In the genomic region with DNA sequence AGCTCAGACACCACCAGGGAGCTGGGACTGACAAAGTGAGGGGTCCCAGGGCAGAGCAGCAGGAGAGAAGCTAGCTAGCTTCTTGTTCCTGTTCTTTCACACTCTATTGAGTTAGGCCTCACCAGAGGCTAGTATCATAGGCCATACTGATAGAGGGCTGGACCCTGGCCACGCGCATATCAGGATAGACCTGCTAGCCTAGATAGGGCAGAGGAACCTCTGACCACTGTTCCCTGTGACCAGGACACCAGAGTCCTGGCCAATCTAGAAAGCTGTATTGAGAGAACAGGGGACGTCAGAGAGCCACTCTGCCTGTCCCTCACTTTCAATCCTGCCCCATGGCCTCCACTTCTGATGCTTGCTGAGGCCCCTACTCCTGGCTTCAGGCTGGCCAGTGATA, we compare ENCODE assay signal across 25 mouse cellular contexts. TPM values are rescaled to one million over a fixed set of nuclear protein-coding genes. Genes with fewer than 3 reads are reported as not detected.
DNase-seq lines count a peak whose midpoint lies in the region; ATAC-seq lines count a peak whose summit lies in the region.
"Had no signal": no experiment of that assay in that cellular context is flagged by ENCODE, and none has a peak within 500 bp of the region (broad histone marks: within the 10 kb centered on the region; RNA-seq: fewer than 3 reads in every experiment).

No protein-coding gene starts in this region.

- H3K4me3 ChIP-seq in liver, embryonic 15.5 days (replicated peaks): no peak overlapping the region
- no peak overlapping the region for H3K4me3 ChIP-seq in kidney, embryonic 14.5 days (ENCODE audit: low read length)
- H3K4me3 ChIP-seq: heart, embryonic 13.5 days; hindbrain, embryonic 13.5 days; myocyte had no signal

- DNase-seq in spleen, postnatal 4 days (ENCODE audit: low spot score in 2 of 2): peak; percentile 50 to 70
- DNase-seq in spleen, postnatal 14 days (ENCODE audit: low spot score in 2 of 2): no peak
- DNase-seq in cerebellum, postnatal 14 days: no peak
- DNase-seq in adrenal gland, adult 8-10 months: no peak
- DNase-seq: cerebellum, adult 9-11 months had no signal

- H3K4me1 ChIP-seq in liver, embryonic 15.5 days (replicated peaks): peaks cover 80% of the 10 kb centered on the region
- H3K4me1 ChIP-seq in kidney, embryonic 14.5 days (ENCODE audit: control insufficient read depth, insufficient read depth, low read length): peaks cover 8% of the 10 kb centered on the region; the same call in 1 of the 2 replicates

- H3K27me3 ChIP-seq in liver, embryonic 15.5 days: peaks cover 13% of the 10 kb centered on the region; the same call in 1 of the 2 replicates
- H3K27me3 ChIP-seq in kidney, embryonic 14.5 days (ENCODE audit: control insufficient read depth, insufficient read depth, low read length): peaks cover 12% of the 10 kb centered on the region
- H3K27me3 ChIP-seq: Patski had no signal

- H3K9ac ChIP-seq in liver, embryonic 15.5 days: peak overlapping the region; percentile 32
- no peak overlapping the region for H3K9ac ChIP-seq in kidney, embryonic 14.5 days (ENCODE audit: low read depth, low read length)
- H3K9ac ChIP-seq: forebrain, postnatal 0 days; heart, embryonic 13.5 days; hindbrain, embryonic 13.5 days had no signal

- H3K27ac ChIP-seq in liver, embryonic 15.5 days (replicated peaks): peak overlapping the region; percentile 80
- no peak overlapping the region for H3K27ac ChIP-seq in kidney, embryonic 14.5 days (ENCODE audit: low read depth, low read length)
- H3K27ac ChIP-seq: heart, embryonic 13.5 days; hindbrain, embryonic 13.5 days; kidney, postnatal 0 days had no signal

- H3K9me3 ChIP-seq in liver, embryonic 15.5 days (replicated peaks): no peaks in the 10 kb centered on the region
- H3K9me3 ChIP-seq in kidney, embryonic 14.5 days (ENCODE audit: control insufficient read depth, low read length): no peaks in the 10 kb centered on the region
- H3K9me3 ChIP-seq: heart, embryonic 13.5 days; hindbrain, embryonic 13.5 days had no signal

- peak; percentile 13; the same call in 1 of the 2 replicates for ATAC-seq in erythroid progenitor cell, adult 5-6 weeks (replicated peaks; ENCODE audit: low FRiP score, poor library complexity, severe bottlenecking)
- peak; percentile 19 for ATAC-seq in liver, embryonic 15.5 days (ENCODE audit: insufficient read depth)
- ATAC-seq in kidney, embryonic 14.5 days (ENCODE audit: low FRiP score, low TSS enrichment): no peak
- ATAC-seq: inflammation-experienced regulatory T-cells, adult 6 months; Patski had no signal

- 45% methylated on average over 3 of the region's 3 CpGs for WGBS in liver, embryonic 15.5 days (ENCODE audit: insufficient replicate concordance)
- 88% methylated on average over 3 of the region's 3 CpGs for WGBS in kidney, embryonic 14.5 days

- H3K36me3 ChIP-seq in liver, embryonic 15.5 days (replicated peaks): peaks cover 16% of the 10 kb centered on the region
- peaks cover 11% of the 10 kb centered on the region; the same call in 1 of the 2 replicates for H3K36me3 ChIP-seq in kidney, embryonic 14.5 days (ENCODE audit: control insufficient read depth, insufficient read depth, low read length)

- peak overlapping the region; percentile 7 for H3K4me2 ChIP-seq in liver, embryonic 15.5 days
- H3K4me2 ChIP-seq in kidney, embryonic 14.5 days (replicated peaks; ENCODE audit: low read depth, low read length): no peak overlapping the region
- H3K4me2 ChIP-seq: heart, embryonic 13.5 days; hindbrain, embryonic 13.5 days had no signal

RNA-seq across cellular contexts. Expression of a gene that starts 1.7 kb away (rescaled TPM):
- total RNA-seq in erythroid progenitor cell, adult 5-6 weeks (2015; ENCODE audit: low replicate concordance): not detected in 2 replicates
- 0.13 TPM in 1 of 2 replicates, not detected in the other for total RNA-seq in erythroid progenitor cell, adult 5-6 weeks (2017; ENCODE audit: low replicate concordance)
- 0.68 and 1.2 TPM in 2 replicates for polyA plus RNA-seq in liver, embryonic 15.5 days (2015; fragmentation: Nextera tagmentation; extraction: Ambion mirVana)
- 3.7 and 4.9 TPM in 2 replicates for polyA plus RNA-seq in kidney, embryonic 14.5 days (2014; fragmentation: Nextera tagmentation; extraction: Ambion mirVana)
- total RNA-seq in adrenal gland, adult 8-10 months (2022): under 1 TPM; 0.07 to 0.67 (median 0.21) TPM
- polyA plus RNA-seq: Patski had no signal

RNA-seq across cellular contexts. Expression of a gene that starts 8.2 kb away (rescaled TPM):
- total RNA-seq in erythroid progenitor cell, adult 5-6 weeks (2015; ENCODE audit: low replicate concordance): not detected in 2 replicates
- not detected in 2 replicates for total RNA-seq in erythroid progenitor cell, adult 5-6 weeks (2017; ENCODE audit: low replicate concordance)
- not detected in 2 replicates for polyA plus RNA-seq in liver, embryonic 15.5 days (2015; fragmentation: Nextera tagmentation; extraction: Ambion mirVana)
- polyA plus RNA-seq in kidney, embryonic 14.5 days (2014; fragmentation: Nextera tagmentation; extraction: Ambion mirVana): not detected in 2 replicates
- total RNA-seq in adrenal gland, adult 8-10 months (2022): not detected
- total RNA-seq: adrenal gland, postnatal 10 days; forebrain, postnatal 0 days; gastrocnemius, adult 18-20 months; gastrocnemius, postnatal 4 days; heart, postnatal 25 days; layer of hippocampus, postnatal 14 days had no signal
- polyA plus RNA-seq: brain, embryonic 14.5 days; forebrain, postnatal 0 days; heart, embryonic 13.5 days; hindbrain, embryonic 13.5 days; inflammation-experienced regulatory T-cells, adult 6 months; kidney, postnatal 0 days; limb, embryonic 11.5 days; lung, adult 2 months; myocyte; neural tube, embryonic 14.5 days; Patski; spleen, adult 2 months had no signal

RNA-seq across cellular contexts. Expression of a gene that starts 8.6 kb away (rescaled TPM):
- total RNA-seq in erythroid progenitor cell, adult 5-6 weeks (2015; ENCODE audit: low replicate concordance): 3.2 and 25.2 TPM in 2 replicates
- total RNA-seq in erythroid progenitor cell, adult 5-6 weeks (2017; ENCODE audit: low replicate concordance): 5.3 and 15.7 TPM in 2 replicates
- 41.4 and 42.3 TPM in 2 replicates for polyA plus RNA-seq in liver, embryonic 15.5 days (2015; fragmentation: Nextera tagmentation; extraction: Ambion mirVana)
- 82.4 and 87.9 TPM in 2 replicates for polyA plus RNA-seq in kidney, embryonic 14.5 days (2014; fragmentation: Nextera tagmentation; extraction: Ambion mirVana)
- 10 to 100 TPM; 21.2 to 26.6 (median 23.3) TPM for total RNA-seq in adrenal gland, adult 8-10 months (2022)

RNA-seq across cellular contexts. Expression of a gene that starts 26.7 kb away (rescaled TPM):
- 36.5 and 36.8 TPM in 2 replicates for total RNA-seq in erythroid progenitor cell, adult 5-6 weeks (2015; ENCODE audit: low replicate concordance)
- total RNA-seq in erythroid progenitor cell, adult 5-6 weeks (2017; ENCODE audit: low replicate concordance): 45.3 and 55.7 TPM in 2 replicates
- 44.5 and 50.0 TPM in 2 replicates for polyA plus RNA-seq in liver, embryonic 15.5 days (2015; fragmentation: Nextera tagmentation; extraction: Ambion mirVana)
- 2.5 and 5.3 TPM in 2 replicates for polyA plus RNA-seq in kidney, embryonic 14.5 days (2014; fragmentation: Nextera tagmentation; extraction: Ambion mirVana)
- total RNA-seq in adrenal gland, adult 8-10 months (2022): 10 to 100 TPM; 28.7 to 45.0 (median 30.4) TPM

RNA-seq across cellular contexts. Expression of a gene that starts 42.6 kb away (rescaled TPM):
- total RNA-seq in erythroid progenitor cell, adult 5-6 weeks (2015; ENCODE audit: low replicate concordance): 46.5 and 59.1 TPM in 2 replicates
- total RNA-seq in erythroid progenitor cell, adult 5-6 weeks (2017; ENCODE audit: low replicate concordance): 31.3 and 72.7 TPM in 2 replicates
- polyA plus RNA-seq in liver, embryonic 15.5 days (2015; fragmentation: Nextera tagmentation; extraction: Ambion mirVana): 11.8 and 12.5 TPM in 2 replicates
- 32.2 and 40.7 TPM in 2 replicates for polyA plus RNA-seq in kidney, embryonic 14.5 days (2014; fragmentation: Nextera tagmentation; extraction: Ambion mirVana)
- total RNA-seq in adrenal gland, adult 8-10 months (2022): 10 to 100 TPM; 59.3 to 74.4 (median 65.0) TPM

Comparison
In these comparisons a context has a peak if more than half of its experiments do, and no peak if none do; other contexts are left out.
1. DNase-seq: peak in spleen, postnatal 4 days (2 of 2); none in spleen, postnatal 14 days (0 of 2), cerebellum, postnatal 14 days (0 of 2) and adrenal gland, adult 8-10 months (single experiment).